In genomic region chr7:25781321-25781936, GRCm38 (mm10) we compare ENCODE assay signal across 8 mouse cellular contexts. TPM values are rescaled to one million over a fixed set of nuclear protein-coding genes. Genes with fewer than 3 reads are reported as not detected.
A peak's percentile ranks its signal among the peaks of the same experiment; 100 is the strongest.
DNase-seq lines count a peak whose midpoint lies in the region; ATAC-seq and TF ChIP-seq lines count a peak whose summit lies in the region.

No protein-coding gene starts in this region.

- peak overlapping the region; percentile 83 for H3K27ac ChIP-seq in heart, adult 2 months
- H3K27ac ChIP-seq in kidney, embryonic 16.5 days (ENCODE audit: low read length) = peak overlapping the region; percentile 87
- H3K27ac ChIP-seq in liver, embryonic 13.5 days = peak overlapping the region; percentile 6; the same call in 1 of the 2 replicates
- peak overlapping the region; percentile 52; the same call in 1 of the 2 replicates for H3K27ac ChIP-seq in neural tube, embryonic 13.5 days (replicated peaks)

- peak overlapping the region; percentile 69 for H3K9ac ChIP-seq in heart, adult 2 months (ENCODE audit: low read depth, low read length)
- H3K9ac ChIP-seq in kidney, embryonic 16.5 days (replicated peaks; ENCODE audit: low read length) = peak overlapping the region; percentile 76
- peak overlapping the region; percentile 60 for H3K9ac ChIP-seq in liver, embryonic 13.5 days
- peak overlapping the region; percentile 68 for H3K9ac ChIP-seq in neural tube, embryonic 13.5 days

- peaks cover 17% of the 10 kb centered on the region for H3K4me1 ChIP-seq in erythroblast, embryonic 14.5 days (ENCODE audit: control insufficient read depth)
- H3K4me1 ChIP-seq in heart, adult 2 months (ENCODE audit: control insufficient read depth, insufficient read depth, low read length) = peaks cover 15% of the 10 kb centered on the region
- peaks cover 24% of the 10 kb centered on the region for H3K4me1 ChIP-seq in kidney, embryonic 16.5 days (ENCODE audit: insufficient read depth, low read length)
- peaks cover 46% of the 10 kb centered on the region for H3K4me1 ChIP-seq in liver, embryonic 13.5 days (replicated peaks)
- H3K4me1 ChIP-seq in neural tube, embryonic 13.5 days (replicated peaks) = peaks cover 16% of the 10 kb centered on the region

- peak; percentile 70; the same call in 1 of the 2 replicates for TF ChIP-seq EP300 in heart, adult 2 months (IDR thresholded peaks at IDR 0.05; ENCODE audit: insufficient read depth, low read depth, low read length)

- no peaks in the 10 kb centered on the region for H3K9me3 ChIP-seq in erythroblast, embryonic 14.5 days (ENCODE audit: control insufficient read depth, low read length)
- H3K9me3 ChIP-seq in kidney, embryonic 16.5 days (ENCODE audit: low read length) = no peaks in the 10 kb centered on the region
- H3K9me3 ChIP-seq in liver, embryonic 13.5 days (replicated peaks) = no peaks in the 10 kb centered on the region
- no peaks in the 10 kb centered on the region for H3K9me3 ChIP-seq in neural tube, embryonic 13.5 days

- DNase-seq in adrenal gland, postnatal 36 days = peak; percentile 53 to 74
- DNase-seq in heart, adult 2 months = peak; percentile 67 to 71
- DNase-seq in liver, embryonic 13.5 days = no peak
- DNase-seq in cerebellum, postnatal 36 days = no peak

- TF ChIP-seq CTCF in heart, adult 2 months (IDR thresholded peaks at IDR 0.05) = no peak

- 3% methylated on average over 31 of the region's 33 CpGs for whole genome bisulfite sequencing in heart, adult 2 months
- WGBS in kidney, embryonic 16.5 days = 7% methylated on average over 33 of the region's 33 CpGs
- WGBS in liver, embryonic 13.5 days (ENCODE audit: insufficient replicate concordance) = 12% methylated on average over 33 of the region's 33 CpGs
- WGBS in neural tube, embryonic 13.5 days = 17% methylated on average over 32 of the region's 33 CpGs

- TF ChIP-seq POLR2A in heart, adult 2 months (IDR thresholded peaks at IDR 0.05; ENCODE audit: insufficient read depth, low read depth, low read length) = peak; percentile 39; the same call in 1 of the 2 replicates

- peak overlapping the region; percentile 24 for H3K4me3 ChIP-seq in erythroblast, embryonic 14.5 days (replicated peaks)
- peak overlapping the region; percentile 45 for H3K4me3 ChIP-seq in heart, adult 2 months
- H3K4me3 ChIP-seq in kidney, embryonic 16.5 days (ENCODE audit: low read length) = peak overlapping the region; percentile 45
- H3K4me3 ChIP-seq in liver, embryonic 13.5 days (replicated peaks) = peak overlapping the region; percentile 43
- peak overlapping the region; percentile 35 for H3K4me3 ChIP-seq in neural tube, embryonic 13.5 days

- H3K4me2 ChIP-seq in kidney, embryonic 16.5 days (replicated peaks; ENCODE audit: low read depth, low read length) = peak overlapping the region; percentile 75
- H3K4me2 ChIP-seq in liver, embryonic 13.5 days = peak overlapping the region; percentile 61
- peak overlapping the region; percentile 69 for H3K4me2 ChIP-seq in neural tube, embryonic 13.5 days

- H3K27me3 ChIP-seq in erythroblast, embryonic 14.5 days (ENCODE audit: control insufficient read depth) = no peaks in the 10 kb centered on the region
- H3K27me3 ChIP-seq in heart, adult 2 months (ENCODE audit: control insufficient read depth, insufficient read depth, low read length) = no peaks in the 10 kb centered on the region
- H3K27me3 ChIP-seq in kidney, embryonic 16.5 days (ENCODE audit: insufficient read depth, low read length) = no peaks in the 10 kb centered on the region
- no peaks in the 10 kb centered on the region for H3K27me3 ChIP-seq in liver, embryonic 13.5 days
- no peaks in the 10 kb centered on the region for H3K27me3 ChIP-seq in neural tube, embryonic 13.5 days

- intact Hi-C loops in heart, adult 2 months (cut with DNase I) = no loop called here

- H3K79me2 ChIP-seq in heart, adult 2 months (replicated peaks; ENCODE audit: control insufficient read depth, insufficient read depth, low read length) = no peaks in the 10 kb centered on the region

- H3K36me3 ChIP-seq in erythroblast, embryonic 14.5 days (ENCODE audit: control insufficient read depth) = no peaks in the 10 kb centered on the region
- H3K36me3 ChIP-seq in heart, adult 2 months (ENCODE audit: control insufficient read depth, insufficient read depth, low read length) = no peaks in the 10 kb centered on the region; the same call in 1 of the 2 replicates
- H3K36me3 ChIP-seq in kidney, embryonic 16.5 days (ENCODE audit: insufficient read depth, low read length) = peaks cover 18% of the 10 kb centered on the region
- no peaks in the 10 kb centered on the region for H3K36me3 ChIP-seq in liver, embryonic 13.5 days
- H3K36me3 ChIP-seq in neural tube, embryonic 13.5 days = no peaks in the 10 kb centered on the region

- ATAC-seq in erythroblast, adult 5-6 weeks (replicated peaks; ENCODE audit: low FRiP score, poor library complexity, severe bottlenecking) = no peak
- ATAC-seq in kidney, embryonic 16.5 days (ENCODE audit: low FRiP score, low TSS enrichment) = peak; percentile 77
- ATAC-seq in liver, embryonic 13.5 days (ENCODE audit: low read depth) = 0 out of 2 replicates have a peak, but pooled peaks have one; percentile 24
- ATAC-seq in neural tube, embryonic 13.5 days (ENCODE audit: low read depth) = peak; percentile 65

RNA-seq across cellular contexts. Expression of gene Axl, which starts 7.1 kb away (rescaled TPM):
- polyA plus RNA-seq in erythroblast, embryonic 14.5 days (2012) = 0.26 and 0.61 TPM in 2 replicates
- 28.2 and 35.7 TPM in 2 replicates for total RNA-seq in erythroblast, adult 5-6 weeks (2015; ENCODE audit: low replicate concordance)
- total RNA-seq in erythroblast, adult 5-6 weeks (2017; ENCODE audit: low replicate concordance) = 20.2 and 22.2 TPM in 2 replicates
- 10 to 100 TPM; 50.7 to 63.4 TPM for total RNA-seq in adrenal gland, postnatal 36 days (2021)
- 10 to 100 TPM; 75.0 to 82.4 TPM for total RNA-seq in heart, adult 2 months (2021)
- 51.8 and 73.7 TPM in 2 replicates for polyA plus RNA-seq in heart, adult 2 months (2012; rRNA removed)
- 91.5 and 96.5 TPM in 2 replicates for polyA plus RNA-seq in kidney, embryonic 16.5 days (2015; fragmentation: Nextera tagmentation; extraction: Ambion mirVana)
- polyA plus RNA-seq in liver, embryonic 13.5 days (2015; fragmentation: Nextera tagmentation; extraction: Ambion mirVana) = 13.3 and 14.5 TPM in 2 replicates
- 25.4 and 26.7 TPM in 2 replicates for polyA plus RNA-seq in neural tube, embryonic 13.5 days (2015; fragmentation: Nextera tagmentation; extraction: Ambion mirVana)

RNA-seq across cellular contexts. Expression of gene Hnrnpul1, which starts 26.9 kb away (rescaled TPM):
- polyA plus RNA-seq in erythroblast, embryonic 14.5 days (2012) = 32.8 and 36.7 TPM in 2 replicates
- 45.2 and 59.1 TPM in 2 replicates for total RNA-seq in erythroblast, adult 5-6 weeks (2015; ENCODE audit: low replicate concordance)
- 79.3 and 99.9 TPM in 2 replicates for total RNA-seq in erythroblast, adult 5-6 weeks (2017; ENCODE audit: low replicate concordance)
- 100 to 1,000 TPM; 102 to 113 TPM for total RNA-seq in adrenal gland, postnatal 36 days (2021)
- total RNA-seq in heart, adult 2 months (2021) = 10 to 100 TPM; 71.0 to 76.2 TPM
- polyA plus RNA-seq in heart, adult 2 months (2012; rRNA removed) = 24.5 and 29.4 TPM in 2 replicates
- polyA plus RNA-seq in kidney, embryonic 16.5 days (2015; fragmentation: Nextera tagmentation; extraction: Ambion mirVana) = 43.7 and 56.5 TPM in 2 replicates
- 31.4 and 36.3 TPM in 2 replicates for polyA plus RNA-seq in liver, embryonic 13.5 days (2015; fragmentation: Nextera tagmentation; extraction: Ambion mirVana)
- polyA plus RNA-seq in neural tube, embryonic 13.5 days (2015; fragmentation: Nextera tagmentation; extraction: Ambion mirVana) = 45.1 and 51.1 TPM in 2 replicates

RNA-seq across cellular contexts. Expression of gene Cyp2s1, which starts 35.3 kb away (rescaled TPM):
- polyA plus RNA-seq in erythroblast, embryonic 14.5 days (2012) = not detected in 2 replicates
- total RNA-seq in erythroblast, adult 5-6 weeks (2015; ENCODE audit: low replicate concordance) = not detected in 2 replicates
- not detected in 2 replicates for total RNA-seq in erythroblast, adult 5-6 weeks (2017; ENCODE audit: low replicate concordance)
- total RNA-seq in adrenal gland, postnatal 36 days (2021) = 1 to 10 TPM; 1.9 to 2.5 TPM
- total RNA-seq in heart, adult 2 months (2021) = 1 to 10 TPM; 5.7 to 5.9 TPM
- 5.4 and 10.1 TPM in 2 replicates for polyA plus RNA-seq in heart, adult 2 months (2012; rRNA removed)
- 22.1 and 23.0 TPM in 2 replicates for polyA plus RNA-seq in kidney, embryonic 16.5 days (2015; fragmentation: Nextera tagmentation; extraction: Ambion mirVana)
- 0.34 and 0.38 TPM in 2 replicates for polyA plus RNA-seq in liver, embryonic 13.5 days (2015; fragmentation: Nextera tagmentation; extraction: Ambion mirVana)
- polyA plus RNA-seq in neural tube, embryonic 13.5 days (2015; fragmentation: Nextera tagmentation; extraction: Ambion mirVana) = 2.2 and 3.0 TPM in 2 replicates

Comparison
In these comparisons a context has a peak if more than half of its experiments do, and no peak if none do; other contexts are left out.
1. DNase-seq: peak in adrenal gland, postnatal 36 days (2 of 2) and heart, adult 2 months (2 of 2); none in liver, embryonic 13.5 days (single experiment) and cerebellum, postnatal 36 days (0 of 2).
2. H3K27ac ChIP-seq: peak in every context shown above with its lines; median percentile 87 in kidney, embryonic 16.5 days; 83 in heart, adult 2 months; 52 in neural tube, embryonic 13.5 days; 6 in liver, embryonic 13.5 days.
3. Peak in every context shown above with its lines, with median percentiles within 50 percentile points of each other: H3K4me3 ChIP-seq, H3K9ac ChIP-seq and H3K4me2 ChIP-seq.